Mouse (Mus musculus): ENCODE results near the gene Dpagt1. TPM values are rescaled to one million over a fixed set of nuclear protein-coding genes. Genes with fewer than 3 reads are reported as not detected.

Dpagt1 gene
- polyA plus RNA-seq, 1 experiment from 2014 or later = 27.8 TPM

GRCm38 (mm10) chr9:44313476-44314256 is 12.2 kb upstream of the Dpagt1 start:
- H3K36me3 ChIP-seq (ENCODE audit: control insufficient read depth, insufficient read depth, low read length) = peaks cover 22% of the 10 kb centered on the region
- H3K4me3 ChIP-seq (ENCODE audit: low read depth, low read length) = no peak overlapping the region
- 76% methylated on average over 19 of the region's 19 CpGs for WGBS

GRCm38 (mm10) chr9:44314257-44314547 is 11.6 kb upstream of the Dpagt1 start:
- Histone ChIP-seq H3K4me3 (ENCODE audit: low read depth, low read length) (no peak overlapping the region), H3K27me3 (ENCODE audit: control insufficient read depth, insufficient read depth, low read length) (no peaks in the 10 kb centered on the region), H3K27ac (replicated peaks) (no peak overlapping the region), H3K4me2 (replicated peaks; ENCODE audit: low read depth) (no peak overlapping the region), H3K36me3 (ENCODE audit: control insufficient read depth, insufficient read depth, low read length) (peaks cover 22% of the 10 kb centered on the region), H3K9ac (ENCODE audit: low read length) (no peak overlapping the region), H3K4me1 (replicated peaks; ENCODE audit: control insufficient read depth, insufficient read depth) (no peaks in the 10 kb centered on the region; the same call in none of the 2 replicates), H3K9me3 (ENCODE audit: control insufficient read depth, low read length) (no peaks in the 10 kb centered on the region)
- WGBS = 78% methylated on average over 4 of the region's 4 CpGs
- TF ChIP-seq CTCF (IDR thresholded peaks at IDR 0.05; ENCODE audit: low read depth) (no peak), EP300 (optimal IDR thresholded peaks at IDR 0.05) (no peak)
- DNase-seq (ENCODE audit: low spot score) (no peak), ATAC-seq (ENCODE audit: low FRiP score, low TSS enrichment) (no peak)

More at GRCm38 (mm10) chr9:44313476-44314256, 12.2 kb upstream of the Dpagt1 start:
- DNase-seq (ENCODE audit: low spot score) (no peak), ATAC-seq (ENCODE audit: low FRiP score, low TSS enrichment) (no peak)
- TF ChIP-seq CTCF (IDR thresholded peaks at IDR 0.05; ENCODE audit: low read depth) (no peak), EP300 (optimal IDR thresholded peaks at IDR 0.05) (no peak)
- no peaks in the 10 kb centered on the region for H3K9me3 ChIP-seq (ENCODE audit: control insufficient read depth, low read length)
- no peak overlapping the region for H3K9ac ChIP-seq (ENCODE audit: low read length)
- no peak overlapping the region for H3K4me2 ChIP-seq (replicated peaks; ENCODE audit: low read depth)
- H3K4me1 ChIP-seq (replicated peaks; ENCODE audit: control insufficient read depth, insufficient read depth) = no peaks in the 10 kb centered on the region; the same call in 1 of the 2 replicates
- H3K27ac ChIP-seq (replicated peaks) = no peak overlapping the region
- no peaks in the 10 kb centered on the region for H3K27me3 ChIP-seq (ENCODE audit: control insufficient read depth, insufficient read depth, low read length)

DNA sequence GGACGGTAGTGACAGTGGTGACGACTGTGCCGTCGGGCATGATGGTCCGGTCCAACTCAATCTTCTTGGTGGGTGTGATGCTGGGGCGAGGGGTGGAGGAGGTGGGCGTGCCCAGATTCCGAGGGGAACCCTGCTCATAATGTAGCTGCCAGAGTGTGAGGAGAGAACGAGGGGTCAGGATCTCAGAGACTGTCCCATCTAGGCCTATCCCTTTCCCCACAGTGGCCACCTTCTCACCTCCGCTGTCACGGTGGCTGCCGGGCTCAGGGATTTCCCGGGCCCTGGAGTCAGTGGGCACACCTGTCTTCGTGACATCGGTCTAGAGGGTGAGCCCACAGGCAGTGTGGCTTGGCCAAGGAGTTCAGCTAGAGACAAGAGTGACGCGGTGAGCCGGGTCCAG is 10.9 kb upstream of the Dpagt1 start:
- Histone ChIP-seq H3K36me3 (ENCODE audit: control insufficient read depth, insufficient read depth, low read length) (peaks cover 22% of the 10 kb centered on the region), H3K27ac (replicated peaks) (no peak overlapping the region), H3K4me1 (replicated peaks; ENCODE audit: control insufficient read depth, insufficient read depth) (no peaks in the 10 kb centered on the region; the same call in none of the 2 replicates), H3K4me2 (replicated peaks; ENCODE audit: low read depth) (no peak overlapping the region), H3K27me3 (ENCODE audit: control insufficient read depth, insufficient read depth, low read length) (no peaks in the 10 kb centered on the region), H3K9me3 (ENCODE audit: control insufficient read depth, low read length) (no peaks in the 10 kb centered on the region), H3K9ac (ENCODE audit: low read length) (no peak overlapping the region), H3K4me3 (ENCODE audit: low read depth, low read length) (no peak overlapping the region)
- no peak for ATAC-seq (ENCODE audit: low FRiP score, low TSS enrichment)
- TF ChIP-seq EP300 (optimal IDR thresholded peaks at IDR 0.05) = no peak
- TF ChIP-seq CTCF (IDR thresholded peaks at IDR 0.05; ENCODE audit: low read depth) = no peak
- no peak for DNase-seq (ENCODE audit: low spot score)
- 92% methylated on average over 18 of the region's 18 CpGs for WGBS

- 78% methylated on average over 4 of the region's 4 CpGs for WGBS
- H3K4me3 ChIP-seq (ENCODE audit: low read depth, low read length) = no peak overlapping the region
- TF ChIP-seq EP300 (optimal IDR thresholded peaks at IDR 0.05) = no peak
- no peak for TF ChIP-seq CTCF (IDR thresholded peaks at IDR 0.05; ENCODE audit: low read depth)
- H3K9me3 ChIP-seq (ENCODE audit: control insufficient read depth, low read length) = no peaks in the 10 kb centered on the region
- no peaks in the 10 kb centered on the region; the same call in none of the 2 replicates for H3K4me1 ChIP-seq (replicated peaks; ENCODE audit: control insufficient read depth, insufficient read depth)
- ATAC-seq (ENCODE audit: low FRiP score, low TSS enrichment) (no peak), DNase-seq (ENCODE audit: low spot score) (no peak)
- H3K4me2 ChIP-seq (replicated peaks; ENCODE audit: low read depth) = 0 out of 2 replicates have a peak overlapping the region, but pooled peaks have one; percentile 12
- peaks cover 22% of the 10 kb centered on the region for H3K36me3 ChIP-seq (ENCODE audit: control insufficient read depth, insufficient read depth, low read length)
- H3K27me3 ChIP-seq (ENCODE audit: control insufficient read depth, insufficient read depth, low read length) = no peaks in the 10 kb centered on the region
- no peak overlapping the region for H3K9ac ChIP-seq (ENCODE audit: low read length)
- no peak overlapping the region for H3K27ac ChIP-seq (replicated peaks)
Observed at GRCm38 (mm10) chr9:44317452-44317851, 8.4 kb upstream of the Dpagt1 start.

GRCm38 (mm10) chr9:44318076-44318825 is 7.6 kb upstream of the Dpagt1 start:
- TF ChIP-seq EP300 (optimal IDR thresholded peaks at IDR 0.05) (no peak), CTCF (IDR thresholded peaks at IDR 0.05; ENCODE audit: low read depth) (no peak)
- H3K36me3 ChIP-seq (ENCODE audit: control insufficient read depth, insufficient read depth, low read length) = peaks cover 22% of the 10 kb centered on the region
- H3K9ac ChIP-seq (ENCODE audit: low read length) = 0 out of 2 replicates have a peak overlapping the region, but pooled peaks have one; percentile 19
- no peak overlapping the region for H3K27ac ChIP-seq (replicated peaks)
- peak overlapping the region; percentile 92 for H3K4me3 ChIP-seq (ENCODE audit: low read depth, low read length)
- no peaks in the 10 kb centered on the region for H3K27me3 ChIP-seq (ENCODE audit: control insufficient read depth, insufficient read depth, low read length)
- peak overlapping the region; percentile 97 for H3K4me2 ChIP-seq (replicated peaks; ENCODE audit: low read depth)
- WGBS = 55% methylated on average over 5 of the region's 5 CpGs
- ATAC-seq (ENCODE audit: low FRiP score, low TSS enrichment) (no peak), DNase-seq (ENCODE audit: low spot score) (peak; percentile 37)
- no peaks in the 10 kb centered on the region; the same call in none of the 2 replicates for H3K4me1 ChIP-seq (replicated peaks; ENCODE audit: control insufficient read depth, insufficient read depth)
- no peaks in the 10 kb centered on the region for H3K9me3 ChIP-seq (ENCODE audit: control insufficient read depth, low read length)

GRCm38 (mm10) chr9:44318826-44319095 is 7.1 kb upstream of the Dpagt1 start:
- no peak for TF ChIP-seq EP300 (optimal IDR thresholded peaks at IDR 0.05)
- TF ChIP-seq CTCF (IDR thresholded peaks at IDR 0.05; ENCODE audit: low read depth) = no peak
- H3K27ac ChIP-seq (replicated peaks) = no peak overlapping the region
- no peak for ATAC-seq (ENCODE audit: low FRiP score, low TSS enrichment)
- H3K4me1 ChIP-seq (replicated peaks; ENCODE audit: control insufficient read depth, insufficient read depth) = no peaks in the 10 kb centered on the region; the same call in none of the 2 replicates
- H3K4me2 ChIP-seq (replicated peaks; ENCODE audit: low read depth) = peak overlapping the region; percentile 97
- peaks cover 22% of the 10 kb centered on the region for H3K36me3 ChIP-seq (ENCODE audit: control insufficient read depth, insufficient read depth, low read length)
- H3K4me3 ChIP-seq (ENCODE audit: low read depth, low read length) = peak overlapping the region; percentile 92
- H3K27me3 ChIP-seq (ENCODE audit: control insufficient read depth, insufficient read depth, low read length) = no peaks in the 10 kb centered on the region
- WGBS = 32% methylated on average over 3 of the region's 3 CpGs
- H3K9ac ChIP-seq (ENCODE audit: low read length) = no peak overlapping the region
- no peak for DNase-seq (ENCODE audit: low spot score)
- no peaks in the 10 kb centered on the region for H3K9me3 ChIP-seq (ENCODE audit: control insufficient read depth, low read length)
